Mouse (Mus musculus) ovary, postnatal 36 days (tissue): ENCODE results near the gene Clec2g.
"Not testable (repeated sequence)": the region's sequence is repeated elsewhere in the genome, so short reads cannot be mapped to it uniquely, and the experiment has no call there.

Experiments
- DNase-seq: peaks from one replicate; pipeline ENCODE4 v3.0.0; 2022; ENCODE audit warnings: low spot score, mixed read lengths

Clec2g gene

GRCm38 (mm10) chr6:128934081-128934480 lies at the start of gene Clec2g:
Gene Clec2g, plus strand, starts transcription at chr6:128934381.
- DNase-seq: not testable (repeated sequence)

- not testable (repeated sequence) for DNase-seq
Observed at GRCm38 (mm10) chr6:128887091-128887790, 46.9 kb upstream of the Clec2g start, which contains the start of gene Clec2i. Gene Clec2i, plus strand, starts transcription at chr6:128887588.

- DNase-seq: no peak
Observed at GRCm38 (mm10) chr6:128888834-128889233, 45.3 kb upstream of the Clec2g start.

- DNase-seq: no peak
Observed at GRCm38 (mm10) chr6:128890948-128891355, 43.2 kb upstream of the Clec2g start, which contains the start of gene BC035044. Gene BC035044, minus strand, starts transcription at chr6:128891126.

DNA sequence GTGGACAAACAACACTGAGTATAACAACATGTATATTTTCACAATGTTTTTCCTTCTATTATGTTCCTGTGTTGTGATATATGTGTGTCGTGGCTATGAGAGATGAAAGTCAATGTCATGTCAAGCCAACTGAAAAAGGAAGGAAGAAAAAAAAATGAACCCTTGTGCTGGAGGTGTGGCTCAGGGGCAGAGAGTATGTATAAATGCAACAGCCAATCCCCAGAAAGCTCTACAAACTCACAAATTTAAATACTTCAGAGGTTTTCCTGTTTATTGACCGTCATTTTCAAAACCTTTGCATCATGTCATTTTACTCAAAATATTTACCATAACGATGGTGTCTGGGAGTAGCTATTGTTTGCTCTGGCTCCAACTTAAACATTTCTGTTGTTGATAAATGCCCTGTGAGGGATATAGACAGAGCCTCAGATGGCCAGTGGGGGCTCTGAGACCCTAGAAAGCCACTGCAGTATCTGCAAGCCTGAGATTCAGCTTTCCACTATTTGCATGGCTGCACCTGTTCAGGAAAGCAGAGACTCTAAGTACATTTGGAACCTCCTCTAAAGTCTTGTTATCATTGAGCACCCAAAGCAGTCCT lies 38.7 kb upstream of the Clec2g start:
- DNase-seq: no peak

DNA sequence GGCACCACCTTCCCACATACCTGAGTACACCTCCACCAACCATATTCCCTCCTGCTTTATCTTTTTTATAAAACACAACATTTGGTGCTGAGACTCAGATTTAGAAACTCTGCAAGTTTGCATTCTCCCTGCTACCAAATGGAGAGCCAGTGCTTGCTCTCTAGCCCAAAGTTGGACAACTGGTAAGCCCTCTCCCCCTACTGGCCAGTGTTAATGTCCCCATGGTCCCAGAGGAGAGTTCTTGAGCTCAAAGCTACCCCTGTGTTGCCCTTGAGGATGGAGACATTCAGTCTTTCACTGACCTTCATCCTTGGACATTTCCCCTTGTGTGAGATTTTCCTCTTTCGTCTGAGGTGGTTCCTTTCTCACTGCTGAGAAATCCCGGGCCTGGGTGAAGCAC lies 34.1 kb upstream of the Clec2g start:
- DNase-seq: no peak

GRCm38 (mm10) chr6:128900796-128901552 lies 33.2 kb upstream of the Clec2g start:
- not testable (repeated sequence) for DNase-seq

DNA sequence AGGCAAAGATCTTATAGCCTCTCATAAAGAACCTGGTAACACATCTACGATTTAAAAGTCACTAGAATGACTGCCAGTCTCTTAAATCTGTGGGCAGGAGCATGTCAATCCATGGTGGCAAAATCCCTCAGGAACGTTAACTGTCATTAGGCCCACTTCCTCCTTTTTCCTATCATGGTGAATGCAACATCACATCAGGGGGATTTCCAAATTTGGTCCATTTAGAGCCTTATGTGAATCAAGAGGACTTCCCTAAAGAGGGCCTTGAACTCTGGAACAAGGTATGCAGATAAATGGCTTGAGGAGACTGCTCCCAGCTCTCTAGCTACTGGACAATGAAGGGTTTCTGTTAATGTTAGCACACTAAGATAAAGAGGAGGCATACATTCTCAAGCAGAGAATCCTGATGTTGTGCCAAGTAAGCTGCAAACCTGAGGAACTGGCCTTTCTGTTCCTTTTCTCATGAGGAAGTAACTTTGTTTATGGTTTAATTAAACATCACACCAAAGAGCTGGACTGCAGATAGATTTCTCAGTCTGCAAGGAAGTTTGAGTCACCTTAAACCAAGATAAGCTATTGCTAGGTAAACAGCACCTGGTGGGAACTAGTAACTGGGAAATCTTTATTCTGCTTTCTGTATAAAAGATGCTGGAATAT lies 20.5 kb upstream of the Clec2g start:
- DNase-seq: no peak

DNA sequence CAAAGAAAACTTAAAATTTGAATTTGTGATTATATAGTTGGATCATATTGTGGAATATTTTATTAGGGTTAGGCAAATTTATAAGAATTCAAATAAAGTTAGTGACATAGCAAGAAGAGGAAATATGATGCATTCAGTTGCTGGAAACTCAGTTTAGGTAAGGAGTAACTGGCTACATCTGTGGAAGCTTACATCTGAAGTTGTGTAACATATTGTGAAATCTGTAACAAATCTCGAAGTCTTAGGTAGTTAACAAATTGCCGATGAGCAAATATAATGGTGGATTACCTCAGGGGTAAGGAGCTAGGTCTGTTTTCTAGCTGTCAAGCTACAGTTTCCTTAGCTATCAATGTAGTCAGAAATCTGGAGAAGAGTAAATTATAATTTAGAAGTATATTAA lies 16.9 kb upstream of the Clec2g start:
- no peak for DNase-seq

- no peak for DNase-seq
Observed at GRCm38 (mm10) chr6:128933050-128933449, 1.1 kb upstream of the Clec2g start.

DNA sequence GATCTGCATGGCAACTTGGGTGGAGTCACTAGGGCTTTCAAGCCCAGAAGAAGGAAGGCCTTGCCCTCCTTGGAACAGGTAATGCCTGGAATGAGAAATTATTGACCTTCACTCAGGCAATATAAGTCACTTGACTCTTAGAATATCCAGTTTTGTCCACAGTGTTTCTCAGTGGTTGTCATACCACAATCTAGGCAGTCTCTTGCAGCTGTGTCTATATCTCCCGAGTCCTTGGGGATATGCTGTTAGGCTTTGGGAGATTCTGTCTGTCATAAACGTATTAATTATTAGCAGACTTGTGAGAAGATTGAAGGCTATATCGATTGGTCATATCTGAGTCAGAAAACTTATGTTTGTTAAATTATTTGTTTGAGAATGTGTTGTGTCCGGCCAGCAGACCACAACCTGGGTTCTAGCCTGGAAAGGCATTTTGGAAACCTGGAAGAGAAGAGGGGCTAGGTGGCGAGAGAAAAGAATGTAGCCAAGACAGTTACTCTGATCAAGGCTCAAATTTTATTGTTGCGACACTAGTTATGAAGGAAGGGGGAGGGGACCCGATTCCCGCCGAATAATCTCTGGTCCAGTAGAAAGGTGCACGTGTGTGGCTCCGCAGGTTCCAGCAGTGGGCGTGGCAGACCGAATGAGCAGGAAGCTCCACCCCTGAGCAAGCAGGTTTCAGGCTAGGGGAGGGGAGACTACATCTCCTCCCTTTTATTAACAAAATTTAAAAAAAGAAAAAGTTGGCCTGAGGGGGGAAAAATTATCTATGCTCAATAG lies 1.9 kb downstream of the Clec2g start:
- not testable (repeated sequence) for DNase-seq

DNA sequence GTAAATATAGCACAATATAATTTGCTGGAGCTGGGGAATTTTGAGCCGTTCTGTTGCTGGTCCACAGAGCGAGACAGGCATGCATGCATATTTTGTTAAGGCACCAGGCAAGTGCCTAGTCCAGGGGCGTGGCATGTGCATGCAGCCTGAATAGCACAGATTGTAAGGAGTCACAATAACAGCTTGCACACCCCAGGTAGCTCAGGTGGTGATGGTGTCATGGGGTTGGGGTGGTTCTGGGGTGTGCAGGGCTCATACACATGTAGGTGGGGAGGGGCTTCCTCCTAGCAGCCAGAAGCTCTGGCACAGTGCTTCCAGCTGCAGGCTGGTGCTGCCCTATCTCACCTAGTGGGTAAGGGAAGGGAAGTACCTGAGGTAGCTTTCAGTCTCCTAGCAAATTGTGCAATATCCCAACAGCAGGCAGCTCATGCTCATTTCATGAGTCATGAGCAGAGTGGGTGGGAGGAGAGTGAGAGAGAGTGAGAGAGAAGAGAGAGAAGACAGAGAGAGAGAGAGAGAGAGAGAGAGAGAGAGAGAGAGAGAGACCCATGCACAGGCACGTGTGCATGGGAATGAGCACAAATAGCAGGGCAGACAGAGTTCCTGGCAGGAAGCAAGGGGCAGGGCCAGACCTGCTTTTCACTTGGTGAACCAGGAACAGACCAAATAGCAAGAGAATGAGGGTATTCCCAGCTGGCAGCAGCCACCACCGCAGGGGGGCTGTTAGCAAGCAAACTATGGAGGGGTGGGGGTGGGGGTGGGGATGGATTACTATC lies 7.7 kb downstream of the Clec2g start:
- DNase-seq: no peak

DNA sequence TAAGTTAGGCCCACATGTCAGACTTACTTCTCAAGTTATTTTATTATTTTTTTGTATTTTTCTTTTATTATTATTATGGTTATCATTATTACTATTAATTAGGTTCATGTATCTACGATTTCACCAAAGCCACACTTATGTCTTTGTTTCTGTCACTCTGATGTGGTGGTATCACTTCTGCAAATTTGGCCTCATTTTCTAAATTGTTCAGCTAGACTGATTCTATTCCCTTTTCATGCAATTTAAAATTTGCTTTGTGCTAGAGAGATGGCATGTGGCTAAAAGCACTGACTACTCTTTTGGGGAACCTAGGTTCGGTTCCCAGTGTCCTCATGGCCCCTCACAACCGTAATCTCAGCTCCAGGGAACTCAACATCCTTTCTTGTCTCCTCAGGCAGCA lies 11.4 kb downstream of the Clec2g start:
- no peak for DNase-seq

DNA sequence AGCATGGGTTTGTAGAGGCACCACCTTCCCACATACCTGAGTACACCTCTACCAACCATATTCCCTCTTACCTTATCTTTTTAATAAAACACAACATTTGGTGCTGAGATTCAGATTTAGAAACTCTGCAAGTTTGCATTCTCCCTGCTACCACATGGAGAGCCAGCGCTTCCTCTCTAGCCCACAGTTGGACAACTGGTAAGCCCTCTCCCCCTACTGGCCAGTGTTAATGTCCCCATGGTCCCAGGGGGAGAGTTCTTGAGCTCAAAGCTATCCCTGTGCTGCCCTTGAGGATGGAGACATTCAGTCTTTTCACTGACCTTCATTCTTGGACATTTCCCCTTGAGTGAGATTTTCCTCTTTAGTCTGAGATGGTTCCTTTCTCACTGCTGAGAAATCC lies 26.9 kb downstream of the Clec2g start:
- DNase-seq: no peak

- DNase-seq: not testable (repeated sequence)
Observed at GRCm38 (mm10) chr6:128962108-128962507, 27.9 kb downstream of the Clec2g start.

GRCm38 (mm10) chr6:128964519-128964918 lies 30.3 kb downstream of the Clec2g start:
- no peak for DNase-seq

DNA sequence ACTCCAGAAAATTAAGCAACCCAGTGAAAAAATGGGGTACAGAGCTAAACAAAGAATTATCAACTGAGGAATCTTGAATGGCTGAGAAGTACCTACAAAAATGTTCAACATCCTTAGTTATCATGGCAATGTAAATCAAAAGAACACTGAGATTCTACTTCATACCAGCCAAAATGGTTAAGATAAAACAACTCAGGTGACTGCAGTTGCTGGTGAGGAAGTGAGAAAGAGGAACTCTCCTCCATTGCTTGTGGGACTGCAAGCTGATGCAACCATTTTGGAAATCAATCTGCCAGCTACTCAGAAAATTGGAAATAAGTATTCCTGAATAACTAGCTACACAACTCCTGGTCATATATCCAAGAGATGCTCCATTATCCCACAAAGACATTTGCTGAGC lies 34.3 kb downstream of the Clec2g start:
- DNase-seq: no peak

DNA sequence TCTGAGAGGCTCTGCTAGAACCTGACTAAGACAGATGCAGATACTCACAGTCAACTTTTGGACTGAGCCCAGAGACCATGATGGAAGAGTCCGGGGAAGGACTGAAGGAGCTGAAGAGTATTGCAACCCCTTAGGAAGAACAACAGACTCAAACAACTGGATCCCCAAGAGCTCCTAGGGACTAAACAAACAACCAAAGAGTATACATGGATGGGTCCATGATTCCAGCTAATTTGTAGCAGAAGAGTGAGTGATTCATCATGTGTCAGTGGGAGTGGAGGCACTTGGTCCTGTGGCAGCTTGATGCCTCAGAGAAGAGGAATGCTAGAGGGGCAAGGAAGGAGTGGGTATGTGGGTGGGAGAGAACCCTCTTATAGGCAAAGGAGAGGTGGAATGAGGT lies 35.6 kb downstream of the Clec2g start:
- DNase-seq: no peak

DNA sequence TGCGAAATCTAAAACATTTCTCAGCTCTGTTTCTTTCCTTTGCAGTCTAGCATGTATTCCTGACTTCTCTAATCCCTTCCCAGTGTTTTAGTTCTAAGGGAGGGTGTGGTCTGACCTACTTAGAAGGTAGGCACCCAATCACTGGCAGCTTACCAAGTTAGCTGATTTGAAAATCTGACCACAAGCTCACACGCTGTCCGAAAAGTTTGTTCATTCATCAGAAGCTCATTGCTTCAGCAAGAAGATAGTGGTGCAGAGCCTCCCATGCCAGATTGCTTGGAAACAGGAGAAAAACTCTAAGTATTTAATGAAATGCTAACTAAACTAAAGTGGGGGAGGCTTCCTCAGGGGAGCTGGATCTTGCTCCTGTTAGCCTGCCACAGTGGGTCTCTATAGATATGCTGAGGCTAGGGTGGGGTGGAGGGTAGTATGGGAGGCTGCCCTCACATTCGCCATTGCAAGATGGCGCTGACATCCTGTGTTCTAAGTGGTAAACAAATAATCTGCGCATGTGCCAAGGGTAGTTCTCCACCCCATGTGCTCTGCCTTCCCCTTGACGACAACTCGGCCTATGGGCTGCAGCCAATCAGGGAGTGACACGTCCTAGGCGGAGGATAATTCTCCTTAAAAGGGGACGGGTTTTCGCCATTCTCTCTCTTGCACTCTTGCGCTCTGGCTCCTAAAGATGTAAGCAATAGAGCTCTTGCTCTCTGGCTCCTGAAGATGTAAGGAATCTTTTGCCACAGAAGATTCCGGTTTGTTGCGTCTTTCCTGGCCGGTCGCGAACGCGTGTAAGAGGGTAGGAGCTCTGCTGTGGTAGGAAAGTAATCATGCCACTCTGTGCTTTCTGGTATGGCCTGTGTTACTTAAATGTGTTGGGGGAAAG lies 36.6 kb downstream of the Clec2g start:
- not testable (repeated sequence) for DNase-seq
